Mouse (Mus musculus) stomach, postnatal 0 days (tissue): ENCODE data around the gene Gemin4. TPM values are rescaled to one million over a fixed set of nuclear protein-coding genes. Genes with fewer than 3 reads are reported as not detected.
"Not testable (repeated sequence)": the region's sequence is repeated elsewhere in the genome, so short reads cannot be mapped to it uniquely, and the experiment has no call there.

ENCODE experiments used
- ATAC-seq: fragments of 200-750 bp; cut with Nextera tagmentation; 2 replicates; pipeline ENCODE4 v1.8.0; 2017; ENCODE audit not compliant: low FRiP score, low TSS enrichment
- DNase-seq: peaks from one replicate; pipeline ENCODE4 v3.0.0-alpha.2; 2016; ENCODE audit warnings: low spot score
- H3K27ac ChIP-seq: fragments of 300-500 bp; sonication (generic); replicated peaks from 2 replicates; pipeline ENCODE4 v1.5.1; 2014; ENCODE audit warnings: mild to moderate bottlenecking, control low read depth
- H3K27me3 ChIP-seq: fragments of 300-500 bp; sonication (generic); 2 replicates; pipeline ENCODE4 v1.6.1; 2014; ENCODE audit warnings: low read length; ENCODE audit not compliant: control insufficient read depth, insufficient read depth
- H3K36me3 ChIP-seq: fragments of 300-500 bp; sonication (generic); 2 replicates; pipeline ENCODE4 v1.6.1; 2014; ENCODE audit warnings: low read length, mixed read lengths; ENCODE audit not compliant: control insufficient read depth, insufficient read depth
- H3K4me1 ChIP-seq: fragments of 300-500 bp; sonication (generic); replicated peaks from 2 replicates; pipeline ENCODE4 v1.6.1; 2014; ENCODE audit warnings: antibody characterized with exemption; ENCODE audit not compliant: control insufficient read depth, insufficient read depth
- H3K4me2 ChIP-seq: fragments of 300-500 bp; sonication (generic); replicated peaks from 2 replicates; pipeline ENCODE4 v1.6.1; 2014; ENCODE audit warnings: low read depth, mild to moderate bottlenecking, control low read depth, moderate library complexity
- H3K4me3 ChIP-seq: fragments of 300-500 bp; sonication (generic); 2 replicates; pipeline ENCODE4 v1.5.1; 2014; ENCODE audit warnings: low read depth, low read length, control low read depth
- H3K9ac ChIP-seq: fragments of 300-500 bp; sonication (generic); 2 replicates; pipeline ENCODE4 v1.6.1; 2014; ENCODE audit warnings: mild to moderate bottlenecking, low read length, control low read depth, mixed read lengths
- H3K9me3 ChIP-seq: fragments of 300-500 bp; sonication (generic); 2 replicates; pipeline ENCODE4 v1.6.1; 2016; ENCODE audit warnings: low read length; ENCODE audit not compliant: control insufficient read depth
- CTCF ChIP-seq: IDR thresholded peaks from 2 replicates; pipeline ENCODE4 v1.5.1; 2016; ENCODE audit warnings: antibody characterized with exemption, low read depth, mild to moderate bottlenecking, moderate library complexity
- EP300 ChIP-seq: optimal IDR thresholded peaks from 2 replicates; pipeline ENCODE3; 2016; ENCODE audit warnings: antibody characterized with exemption
- WGBS: fragments of 180-500 bp; shearing (Covaris S2); extraction: QIAGEN DNeasy Blood & Tissue Kit; methylation state at CpG from one replicate; pipeline ENCODE4 v1.1.7; 2014; 5-methylcytosine and 5-hydroxymethylcytosine counted together
- polyA plus RNA-seq: library from polyadenylated mRNA; unstranded; fragments of >200 nt; fragmentation: Nextera tagmentation; extraction: Ambion mirVana; gene quantifications from 2 replicates; pipeline ENCODE4 v1.2.1, GENCODE M21; 2015

Gene Gemin4
- polyA plus RNA-seq, 1 experiment from 2014 or later, result 18.5 TPM

- no peak for ATAC-seq
- Histone ChIP-seq H3K4me3 (no peak overlapping the region), H3K27me3 (no peaks in the 10 kb centered on the region), H3K36me3 (peaks cover 11% of the 10 kb centered on the region), H3K4me2 (no peak overlapping the region), H3K27ac (no peak overlapping the region), H3K9me3 (no peaks in the 10 kb centered on the region), H3K9ac (no peak overlapping the region), H3K4me1 (no peaks in the 10 kb centered on the region)
- TF ChIP-seq EP300 (no peak), CTCF (no peak)
- DNase-seq, result no peak
Observed at GRCm38 (mm10) chr11:76225051-76225450, 7.6 kb upstream of the Gemin4 start.

GRCm38 (mm10) chr11:76224631-76225030 is 7.2 kb upstream of the Gemin4 start:
- no peak overlapping the region for H3K4me2 ChIP-seq
- ATAC-seq (no peak), DNase-seq (no peak)
- H3K27ac ChIP-seq, result no peak overlapping the region
- H3K36me3 ChIP-seq, result peaks cover 11% of the 10 kb centered on the region
- no peak overlapping the region for H3K4me3 ChIP-seq
- no peaks in the 10 kb centered on the region for H3K27me3 ChIP-seq
- TF ChIP-seq CTCF (no peak), EP300 (no peak)
- no peak overlapping the region for H3K9ac ChIP-seq
- no peaks in the 10 kb centered on the region for H3K4me1 ChIP-seq
- 92% methylated on average over 5 of the region's 5 CpGs for WGBS
- no peaks in the 10 kb centered on the region for H3K9me3 ChIP-seq

- Histone ChIP-seq H3K4me3 (peak overlapping the region; percentile 80), H3K27ac (peak overlapping the region; percentile 97), H3K27me3 (no peaks in the 10 kb centered on the region), H3K9ac (peak overlapping the region; percentile 90), H3K4me2 (peak overlapping the region; percentile 92), H3K36me3 (peaks cover 2% of the 10 kb centered on the region), H3K9me3 (no peaks in the 10 kb centered on the region), H3K4me1 (no peaks in the 10 kb centered on the region)
- TF ChIP-seq CTCF (no peak), EP300 (no peak)
- ATAC-seq (peak; percentile 62), DNase-seq (peak; percentile 76)
- under 1% methylated on average over 33 of the region's 33 CpGs for WGBS
Observed at GRCm38 (mm10) chr11:76216681-76217389, 629 bp downstream of the Gemin4 start.

GRCm38 (mm10) chr11:76216049-76216540 is 1.4 kb downstream of the Gemin4 start:
- no peaks in the 10 kb centered on the region for H3K4me1 ChIP-seq
- H3K27ac ChIP-seq, result peak overlapping the region; percentile 97
- DNase-seq (no peak), ATAC-seq (no peak)
- H3K9me3 ChIP-seq, result no peaks in the 10 kb centered on the region
- H3K36me3 ChIP-seq, result no peaks in the 10 kb centered on the region; the same call in 1 of the 2 replicates
- WGBS, result 82% methylated on average over 5 of the region's 5 CpGs
- H3K27me3 ChIP-seq, result no peaks in the 10 kb centered on the region
- no peak for TF ChIP-seq CTCF
- TF ChIP-seq EP300, result no peak
- H3K4me3 ChIP-seq, result 0 out of 2 replicates have a peak overlapping the region, but pooled peaks have one; percentile 80
- no peak overlapping the region for H3K9ac ChIP-seq
- H3K4me2 ChIP-seq, result peak overlapping the region; percentile 92

GRCm38 (mm10) chr11:76215011-76215410 is 2.5 kb downstream of the Gemin4 start:
- Histone ChIP-seq H3K36me3 (no peaks in the 10 kb centered on the region; the same call in 1 of the 2 replicates), H3K9ac (no peak overlapping the region), H3K9me3 (no peaks in the 10 kb centered on the region), H3K27me3 (no peaks in the 10 kb centered on the region), H3K4me1 (no peaks in the 10 kb centered on the region; the same call in 1 of the 2 replicates), H3K4me2 (no peak overlapping the region), H3K4me3 (no peak overlapping the region), H3K27ac (peak overlapping the region; percentile 25; the same call in 1 of the 2 replicates)
- no peak for DNase-seq
- ATAC-seq, result no peak
- TF ChIP-seq EP300, result peak; percentile 54
- TF ChIP-seq CTCF, result no peak
- WGBS, result 50% methylated on average over 2 of the region's 2 CpGs

GRCm38 (mm10) chr11:76213841-76214240 is 3.6 kb downstream of the Gemin4 start:
- H3K36me3 ChIP-seq, result no peaks in the 10 kb centered on the region; the same call in 1 of the 2 replicates
- WGBS, result 89% methylated on average over 5 of the region's 5 CpGs
- TF ChIP-seq CTCF, result no peak
- TF ChIP-seq EP300, result no peak
- no peak overlapping the region for H3K4me2 ChIP-seq
- no peaks in the 10 kb centered on the region for H3K27me3 ChIP-seq
- no peak for DNase-seq
- peak overlapping the region; percentile 30; the same call in 1 of the 2 replicates for H3K27ac ChIP-seq
- H3K9ac ChIP-seq, result no peak overlapping the region
- ATAC-seq, result no peak
- H3K9me3 ChIP-seq, result no peaks in the 10 kb centered on the region
- no peak overlapping the region for H3K4me3 ChIP-seq
- H3K4me1 ChIP-seq, result no peaks in the 10 kb centered on the region; the same call in 1 of the 2 replicates

- H3K4me2 ChIP-seq, H3K27ac ChIP-seq, H3K9ac ChIP-seq, H3K9me3 ChIP-seq, DNase-seq, ATAC-seq, H3K4me3 ChIP-seq, H3K27me3 ChIP-seq, H3K4me1 ChIP-seq: not testable (repeated sequence)
- 54% methylated on average over 5 of the region's 6 CpGs for WGBS
- peaks cover 11% of the 10 kb centered on the region; the same call in 1 of the 2 replicates for H3K36me3 ChIP-seq
Observed at GRCm38 (mm10) chr11:76211595-76211994, 5.9 kb downstream of the Gemin4 start.
